Mouse (Mus musculus) spleen, adult 2 months (tissue): ENCODE results near the gene Spns2. TPM values are rescaled to one million over a fixed set of nuclear protein-coding genes. Genes with fewer than 3 reads are reported as not detected.
"Not testable (repeated sequence)": the region's sequence is repeated elsewhere in the genome, so short reads cannot be mapped to it uniquely, and the experiment has no call there.

ENCODE experiments used
- DNase-seq, 2 experiments: peaks; one replicate each; pipeline versions ENCODE4 v3.0.0 to v3.0.0-alpha.2; 2012 to 2021; ENCODE audit warnings: low spot score in 2 of 2, low read depth in 1 of 2
- H3K27ac ChIP-seq: fragments of 200-500 bp; 2 replicates; pipeline ENCODE4 v1.5.1; 2012; ENCODE audit warnings: low read length, inconsistent platforms; ENCODE audit not compliant: insufficient read depth
- H3K27me3 ChIP-seq: fragments of 200-500 bp; 2 replicates; pipeline ENCODE4 v1.6.1; 2012; ENCODE audit warnings: mild to moderate bottlenecking, moderate library complexity, low read length, inconsistent platforms; ENCODE audit not compliant: control insufficient read depth, insufficient read depth
- H3K36me3 ChIP-seq: fragments of 200-500 bp; 2 replicates; pipeline ENCODE4 v1.6.1; 2012; ENCODE audit warnings: mild to moderate bottlenecking, low read length, inconsistent platforms; ENCODE audit not compliant: control insufficient read depth, insufficient read depth
- H3K4me1 ChIP-seq: fragments of 200-500 bp; 2 replicates; pipeline ENCODE4 v1.6.1; 2011; ENCODE audit warnings: inconsistent platforms; ENCODE audit not compliant: control insufficient read depth, insufficient read depth, insufficient read length
- H3K4me3 ChIP-seq: fragments of 200-500 bp; 2 replicates; pipeline ENCODE4 v1.5.1; 2011; ENCODE audit warnings: mild to moderate bottlenecking, inconsistent platforms; ENCODE audit not compliant: insufficient read depth, insufficient read length; ENCODE audit errors: extremely low read depth
- CTCF ChIP-seq: fragments of 200-500 bp; IDR thresholded peaks from 2 replicates; pipeline ENCODE4 v1.5.1; 2011; ENCODE audit warnings: mild to moderate bottlenecking, inconsistent platforms; ENCODE audit not compliant: insufficient read depth, insufficient read length, insufficient replicate concordance; ENCODE audit errors: extremely low read depth
- POLR2A ChIP-seq: fragments of 200-500 bp; IDR thresholded peaks from 2 replicates; pipeline ENCODE4 v1.6.1; 2011; ENCODE audit warnings: low read depth, low read length, inconsistent platforms
- WGBS: fragments of 180-500 bp; shearing (Covaris S2); methylation state at CpG from one replicate; pipeline ENCODE4 v1.1.7; 2018; 5-methylcytosine and 5-hydroxymethylcytosine counted together
- polyA plus RNA-seq: library from polyadenylated mRNA; depleted of rRNA; stranded (reverse); fragments of >200 nt; gene quantifications from 2 replicates; pipeline ENCODE4 v1.2.3, GENCODE M21; 2012

Gene Spns2
- polyA plus RNA-seq, 1 experiment, result 43.4 TPM

GRCm38 (mm10) chr11:72453105-72453953 is 36.4 kb downstream of the Spns2 start:
- TF ChIP-seq CTCF (no peak), POLR2A (no peak)
- H3K27ac ChIP-seq, result no peak overlapping the region
- no peaks in the 10 kb centered on the region for H3K4me1 ChIP-seq
- no peaks in the 10 kb centered on the region for H3K27me3 ChIP-seq
- DNase-seq, result no peak
- H3K4me3 ChIP-seq, result no peak overlapping the region
- peaks cover 42% of the 10 kb centered on the region for H3K36me3 ChIP-seq
- WGBS, result 87% methylated on average over 15 of the region's 15 CpGs

GRCm38 (mm10) chr11:72452140-72452665 is 37.5 kb downstream of the Spns2 start:
- Histone ChIP-seq H3K4me3 (no peak overlapping the region), H3K4me1 (peaks cover under 1% of the 10 kb centered on the region; the same call in 1 of the 2 replicates), H3K36me3 (peaks cover 51% of the 10 kb centered on the region), H3K27ac (no peak overlapping the region), H3K27me3 (no peaks in the 10 kb centered on the region)
- no peak for DNase-seq
- TF ChIP-seq CTCF (no peak), POLR2A (no peak)
- 86% methylated on average over 3 of the region's 3 CpGs for WGBS

GRCm38 (mm10) chr11:72447475-72447874 is 42.2 kb downstream of the Spns2 start:
- 86% methylated on average over 8 of the region's 8 CpGs for WGBS
- Histone ChIP-seq H3K36me3 (peaks cover 75% of the 10 kb centered on the region), H3K27ac (no peak overlapping the region), H3K4me1 (peaks cover 20% of the 10 kb centered on the region; the same call in 1 of the 2 replicates), H3K4me3 (no peak overlapping the region), H3K27me3 (no peaks in the 10 kb centered on the region)
- no peak for TF ChIP-seq CTCF
- TF ChIP-seq POLR2A, result no peak
- DNase-seq, result no peak

GRCm38 (mm10) chr11:72446311-72447105 is 43.2 kb downstream of the Spns2 start:
- 67% methylated on average over 6 of the region's 6 CpGs for WGBS

GRCm38 (mm10) chr11:72440965-72441664 is 48.6 kb downstream of the Spns2 start, which contains the start of gene Mybbp1a:
TSS of gene Mybbp1a (plus strand) at chr11:72441355.
- H3K27ac ChIP-seq, result peak within 1 kb of the TSS; percentile 87
- peak within 1 kb of the TSS; percentile 78 for H3K4me3 ChIP-seq
- peaks cover 31% of the 10 kb centered on the region for H3K36me3 ChIP-seq
- peak; percentile 89 to 99 for DNase-seq
- peaks cover 19% of the 10 kb centered on the region; the same call in 1 of the 2 replicates for H3K4me1 ChIP-seq
- no peaks in the 10 kb centered on the region for H3K27me3 ChIP-seq
- TF ChIP-seq CTCF, result no peak
- peak; percentile 88 for TF ChIP-seq POLR2A
- under 1% methylated on average over 46 of the region's 46 CpGs for WGBS

More at GRCm38 (mm10) chr11:72446311-72447105, 43.2 kb downstream of the Spns2 start:
- Histone ChIP-seq H3K36me3 (peaks cover 72% of the 10 kb centered on the region), H3K27me3 (no peaks in the 10 kb centered on the region), H3K27ac (peak overlapping the region; percentile 63), H3K4me1 (peaks cover 26% of the 10 kb centered on the region; the same call in 1 of the 2 replicates), H3K4me3 (no peak overlapping the region)
- peak; percentile 59; the same call in 1 of the 2 replicates for TF ChIP-seq CTCF
- no peak for TF ChIP-seq POLR2A
- DNase-seq, result peak; percentile 50 to 73

GRCm38 (mm10) chr11:72440597-72440964 is 49.1 kb downstream of the Spns2 start:
- H3K27me3 ChIP-seq, DNase-seq: not testable (repeated sequence)
- peak overlapping the region; percentile 78; the same call in 1 of the 2 replicates for H3K4me3 ChIP-seq
- peak overlapping the region; percentile 87; the same call in 1 of the 2 replicates for H3K27ac ChIP-seq
- peaks cover 14% of the 10 kb centered on the region; the same call in 1 of the 2 replicates for H3K4me1 ChIP-seq
- WGBS, result 35% methylated on average over 6 of the region's 6 CpGs
- peaks cover 26% of the 10 kb centered on the region for H3K36me3 ChIP-seq
